Mouse (Mus musculus): ENCODE results near the gene Pax7.

Gene Pax7

GRCm38 (mm10) chr4:139833036-139833634 lies at the start of gene Pax7:
Pax7 (minus strand) TSS chr4:139833528.
- peak; percentile 84 for DNase-seq (ENCODE audit: low spot score)

- no peak for DNase-seq (ENCODE audit: low spot score)
Measured at GRCm38 (mm10) chr4:139881796-139882195, 48.5 kb upstream of the Pax7 start.

DNA sequence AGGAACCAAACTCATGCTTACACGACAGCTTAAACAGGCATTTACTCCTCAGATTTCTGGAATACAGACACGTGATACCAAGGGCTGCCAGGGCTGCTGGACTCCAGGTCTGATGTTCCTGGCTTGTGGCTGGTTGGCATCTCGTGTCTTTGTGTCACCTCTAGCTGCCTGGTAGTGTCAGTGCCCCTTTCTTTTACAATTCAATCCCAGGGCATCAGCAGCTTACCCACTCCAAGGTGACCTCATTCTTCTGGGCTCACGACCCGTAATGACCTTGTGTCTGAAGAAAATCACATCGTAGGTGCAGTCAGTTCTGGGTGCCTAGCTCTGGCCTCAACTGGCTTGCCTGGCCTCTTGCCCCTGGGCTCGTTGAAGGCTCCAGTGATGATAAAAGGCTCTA lies 46.0 kb upstream of the Pax7 start:
- DNase-seq (ENCODE audit: low spot score), result no peak

GRCm38 (mm10) chr4:139878443-139878842 lies 45.1 kb upstream of the Pax7 start:
- peak; percentile 21 for DNase-seq (ENCODE audit: low spot score)

- DNase-seq (ENCODE audit: low spot score), result peak; percentile 88
Measured at GRCm38 (mm10) chr4:139877269-139877668, 43.9 kb upstream of the Pax7 start.

DNA sequence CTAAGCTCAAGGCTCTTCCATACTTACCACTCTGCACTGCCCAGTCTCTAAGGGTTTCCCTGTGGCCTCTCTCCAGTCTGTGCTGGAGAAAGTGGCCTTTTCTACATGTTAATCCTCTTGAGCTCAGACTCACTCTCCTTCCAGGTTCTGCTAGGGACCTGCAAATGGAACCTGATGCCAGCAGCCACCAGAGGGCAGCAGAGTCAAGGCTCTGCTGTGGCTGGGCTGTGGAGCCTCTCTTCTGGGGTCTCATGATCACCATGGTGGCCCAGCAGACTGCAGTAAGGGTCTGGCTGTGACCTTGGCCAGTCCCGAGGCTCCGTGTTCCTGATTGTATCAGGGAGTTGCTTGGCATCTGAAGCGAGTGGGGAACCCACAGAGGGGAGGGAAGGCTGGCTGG lies 39.3 kb upstream of the Pax7 start:
- peak; percentile 87 for DNase-seq (ENCODE audit: low spot score)

- DNase-seq (ENCODE audit: low spot score), result peak; percentile 35
Measured at GRCm38 (mm10) chr4:139871699-139872098, 38.4 kb upstream of the Pax7 start.

GRCm38 (mm10) chr4:139863218-139863617 lies 29.9 kb upstream of the Pax7 start:
- no peak for DNase-seq (ENCODE audit: low spot score)

DNA sequence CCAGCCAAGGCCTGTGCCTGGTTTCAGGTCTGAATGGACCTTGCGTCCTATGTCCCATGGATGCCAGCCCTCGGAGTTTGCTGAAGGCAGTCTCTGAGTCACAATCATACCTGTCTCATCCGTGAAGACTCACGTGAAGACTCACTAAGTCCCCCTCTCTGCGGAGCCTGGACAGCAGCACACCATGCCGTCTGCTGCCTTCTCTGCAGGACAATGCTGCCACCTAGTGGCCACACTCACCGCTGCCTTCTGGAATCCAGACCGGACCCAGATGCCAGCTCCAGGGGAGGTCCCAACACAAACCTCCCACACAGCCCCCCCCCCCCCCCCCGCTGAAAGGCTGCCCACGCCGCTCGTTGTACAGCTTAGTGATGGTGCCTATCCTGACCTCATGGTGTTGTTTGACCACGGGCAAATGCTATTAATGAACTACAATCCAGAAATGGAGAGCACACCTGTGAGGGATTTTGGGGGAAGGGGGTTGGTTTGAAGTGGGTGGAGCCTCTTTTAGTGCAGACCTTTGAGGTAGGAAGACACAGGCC lies 25.4 kb upstream of the Pax7 start:
- peak; percentile 87 for DNase-seq (ENCODE audit: low spot score)

GRCm38 (mm10) chr4:139852219-139853035 lies 19.1 kb upstream of the Pax7 start:
- DNase-seq (ENCODE audit: low spot score), result peak; percentile 51

- no peak for DNase-seq (ENCODE audit: low spot score)
Measured at GRCm38 (mm10) chr4:139851387-139851786, 18.1 kb upstream of the Pax7 start.

DNA sequence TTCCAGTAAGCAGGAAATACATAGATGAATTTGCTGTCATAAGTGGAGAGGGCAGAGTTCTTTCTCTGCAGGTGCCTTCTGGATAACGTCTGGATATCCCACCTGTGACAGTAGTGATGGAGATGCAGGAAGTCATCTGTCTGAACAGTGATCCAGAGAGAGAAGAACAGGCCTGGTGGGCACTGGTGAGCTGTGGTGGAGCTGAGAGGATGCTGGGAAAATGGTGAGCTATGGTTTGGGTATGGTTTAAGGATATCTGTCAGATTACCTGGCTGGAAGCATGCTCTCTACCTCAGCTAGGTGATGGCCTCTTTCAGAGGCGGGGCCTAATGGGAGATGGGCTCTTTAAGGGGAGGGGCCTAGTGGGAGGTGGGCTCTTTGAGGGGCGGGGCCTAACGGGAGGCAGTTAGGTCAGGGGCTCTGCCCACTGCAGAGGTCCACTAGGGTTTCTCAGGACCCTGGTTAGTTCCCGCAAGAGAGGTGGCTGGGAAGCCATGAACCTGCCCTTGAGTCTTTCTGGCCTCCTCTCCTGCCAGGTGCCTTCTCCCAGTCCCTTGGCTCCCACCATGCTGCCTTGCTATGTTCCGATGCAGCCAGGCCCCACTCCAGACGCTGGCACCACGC lies 17.3 kb upstream of the Pax7 start:
- no peak for DNase-seq (ENCODE audit: low spot score)

- DNase-seq (ENCODE audit: low spot score), result no peak
Measured at GRCm38 (mm10) chr4:139843456-139843855, 10.1 kb upstream of the Pax7 start.

- no peak for DNase-seq (ENCODE audit: low spot score)
Measured at GRCm38 (mm10) chr4:139842919-139843318, 9.6 kb upstream of the Pax7 start.

GRCm38 (mm10) chr4:139840939-139841500 lies 7.7 kb upstream of the Pax7 start:
- no peak for DNase-seq (ENCODE audit: low spot score)

DNA sequence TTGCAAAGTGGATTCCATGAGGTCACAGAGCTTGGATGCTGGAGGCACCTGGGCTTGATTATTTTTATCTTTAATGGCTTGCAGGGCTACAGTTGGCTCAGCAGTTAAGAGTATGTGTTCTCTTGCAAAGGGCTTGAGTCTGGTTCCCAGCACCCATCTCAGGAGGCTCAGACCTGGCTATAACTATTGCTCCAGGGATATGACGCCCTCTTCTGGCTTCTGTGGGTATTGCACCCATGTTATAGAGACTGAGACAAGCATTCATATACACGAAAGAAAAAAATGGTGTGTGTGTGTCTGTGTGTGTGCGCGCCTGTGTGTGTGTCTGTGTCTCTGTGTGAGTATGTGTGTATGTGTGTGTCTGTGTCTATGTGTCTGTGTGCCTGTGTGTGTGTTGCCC lies 7.1 kb upstream of the Pax7 start:
- no peak for DNase-seq (ENCODE audit: low spot score)

DNA sequence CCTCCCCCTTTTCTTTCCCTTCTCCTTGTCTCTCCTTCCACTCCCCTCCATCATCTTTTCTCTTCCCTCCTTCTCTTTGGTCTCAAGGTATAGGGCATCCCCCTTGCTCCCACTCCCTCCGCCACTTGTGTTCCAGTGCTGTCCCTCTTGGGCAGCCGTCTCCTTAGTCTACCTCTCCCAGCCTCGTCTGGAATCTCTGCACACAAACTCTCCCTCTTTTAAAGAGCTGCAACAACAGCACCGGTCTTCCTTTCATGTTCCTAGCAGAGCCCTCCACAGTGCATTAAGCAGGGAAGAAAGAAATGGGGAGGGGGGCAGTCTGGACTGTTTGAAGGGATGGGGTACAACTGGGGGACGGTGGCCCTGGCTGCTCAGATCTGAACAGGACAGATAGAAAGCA lies 3.4 kb upstream of the Pax7 start:
- peak; percentile 4 for DNase-seq (ENCODE audit: low spot score)

DNA sequence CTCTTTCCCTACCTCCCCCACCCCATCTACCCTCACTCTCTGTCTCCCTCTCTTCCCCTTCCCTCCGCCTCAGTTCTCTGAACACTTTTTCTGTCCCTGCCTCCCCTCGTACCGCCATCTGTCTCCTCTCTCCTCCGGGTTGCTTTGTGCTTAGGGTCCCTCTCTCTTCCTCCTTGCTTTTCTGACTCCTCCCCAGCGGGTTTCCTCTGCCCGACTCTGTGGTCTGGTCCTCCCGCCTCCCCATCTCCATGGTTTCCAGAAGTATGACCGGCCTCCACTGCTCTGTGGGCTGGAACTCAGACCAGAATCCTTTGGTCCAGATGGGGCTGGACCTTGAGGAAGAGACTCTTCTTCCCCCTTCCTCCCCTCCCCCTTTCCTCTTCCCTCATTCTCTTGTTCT lies 2.9 kb upstream of the Pax7 start:
- peak; percentile 79 for DNase-seq (ENCODE audit: low spot score)

DNA sequence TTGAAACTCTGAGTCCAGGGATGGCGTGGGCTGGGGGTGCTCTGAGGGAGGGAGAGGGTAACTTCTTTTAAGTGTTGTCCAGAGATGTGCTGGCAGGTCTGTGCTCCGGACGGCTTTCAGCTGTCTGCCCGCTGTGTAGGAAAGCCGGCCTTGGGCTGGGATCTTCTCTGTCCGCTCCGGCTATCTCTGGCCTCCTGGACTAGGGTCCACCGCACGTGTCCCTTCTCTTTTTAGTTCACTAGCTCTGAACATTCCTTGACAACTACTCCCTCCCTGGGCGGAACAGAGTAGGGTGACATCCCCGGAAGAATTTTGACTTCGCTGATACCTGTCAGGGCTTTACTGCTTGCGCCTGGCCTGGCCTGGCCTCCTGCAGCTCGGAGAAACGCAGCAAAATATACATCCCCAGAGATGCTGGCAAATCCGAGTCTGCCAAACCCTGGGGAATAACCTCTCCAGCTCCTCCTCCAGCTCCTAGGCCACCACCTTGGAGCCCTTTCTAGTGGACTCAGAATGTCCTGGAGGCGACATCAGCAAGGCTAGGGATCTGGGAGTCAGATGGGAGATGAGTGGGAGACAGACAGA lies 581 bp upstream of the Pax7 start:
- peak; percentile 58 for DNase-seq (ENCODE audit: low spot score)

DNA sequence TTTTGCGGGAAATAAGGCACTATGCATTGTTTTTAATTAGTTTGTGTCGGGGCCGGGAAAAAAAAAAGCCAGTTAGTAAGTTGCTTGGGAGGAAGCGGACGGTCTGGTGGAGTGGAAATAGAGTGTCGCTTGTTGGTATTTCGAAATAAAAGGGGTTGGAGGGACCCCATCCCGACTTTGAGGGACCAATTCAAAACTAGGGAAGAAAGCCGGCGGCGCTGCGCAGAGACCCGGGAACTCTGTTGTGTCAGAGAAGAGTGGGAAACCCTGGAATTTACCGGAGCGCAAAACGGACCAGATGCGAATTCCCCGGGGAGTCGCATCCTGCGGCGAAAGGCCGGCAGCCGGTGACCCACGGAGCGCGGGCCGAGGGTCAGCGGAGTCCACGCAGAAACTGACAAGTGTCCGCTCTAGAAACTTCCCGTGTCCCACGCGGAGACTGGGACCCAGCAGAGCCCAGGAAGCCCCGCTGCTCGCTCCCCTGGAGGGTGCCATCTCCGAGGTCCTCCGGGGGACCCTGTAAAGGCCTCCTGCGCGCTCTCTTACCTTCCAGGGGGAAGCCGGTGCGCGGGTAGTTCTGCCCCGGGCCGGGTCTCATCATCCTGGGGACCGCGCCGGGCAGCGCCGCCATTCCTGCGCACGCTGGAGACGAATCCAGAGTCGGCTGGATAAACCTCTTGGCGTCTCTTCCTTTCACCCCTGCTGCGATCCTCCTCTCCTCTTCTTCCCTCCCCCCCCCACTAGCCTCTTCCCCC lies 870 bp downstream of the Pax7 start:
- peak; percentile 65 for DNase-seq (ENCODE audit: low spot score)

GRCm38 (mm10) chr4:139831501-139832230 lies 1.7 kb downstream of the Pax7 start:
- DNase-seq (ENCODE audit: low spot score), result peak; percentile 66

Measured in embryo, embryonic 10.5 days (tissue).